Mouse (Mus musculus) CH12.LX (cell line): ENCODE measurements at regions not wholly inside any gene's neighbourhood (a gene's known extent, or its start where the extent isn't known, plus 50 kb on each side); places are given as distances from the start of the nearest gene placed in this dataset.

Experiments
- DNase-seq: peaks from one replicate; pipeline ENCODE4 v3.0.0-alpha.2; 2013; ENCODE audit errors: extremely low read depth
- H3K27ac ChIP-seq: 2 replicates; pipeline ENCODE4 v1.5.1; 2012; ENCODE audit warnings: low read depth, mild to moderate bottlenecking, control low read depth, moderate library complexity; ENCODE audit not compliant: insufficient read depth
- H3K27me3 ChIP-seq: replicated peaks from 2 replicates; pipeline ENCODE3; 2012; ENCODE audit warnings: inconsistent platforms
- H3K36me3 ChIP-seq, 2 experiments: replicated peaks in 1 of 2; 2 replicates each; pipeline versions ENCODE3 to v1.6.1; 2012; ENCODE audit warnings: inconsistent platforms in 1 of 2, low read length in 1 of 2, mild to moderate bottlenecking in 1 of 2, mixed read lengths in 1 of 2, moderate library complexity in 1 of 2; ENCODE audit not compliant: control insufficient read depth in 1 of 2, insufficient read depth in 1 of 2
- H3K4me1 ChIP-seq, 2 experiments: 2 replicates each; pipeline ENCODE4 v1.6.1; 2012; ENCODE audit warnings: inconsistent platforms in 1 of 2, moderate library complexity in 1 of 2; ENCODE audit not compliant: insufficient read depth in 2 of 2, control insufficient read depth in 1 of 2
- H3K4me2 ChIP-seq: 2 replicates; pipeline ENCODE4 v1.6.1; 2012; ENCODE audit warnings: low read depth, mild to moderate bottlenecking, control low read depth; ENCODE audit not compliant: poor library complexity, insufficient read depth, severe bottlenecking
- H3K4me3 ChIP-seq, 3 experiments: fragments of 150-350 bp in 1 of 3; sonication (generic) in 1 of 3; replicated peaks in 1 of 3; 2 replicates each; pipeline versions ENCODE3 to v1.5.1; 2011 to 2012; ENCODE audit warnings: low read depth in 2 of 3, low read length in 2 of 3, mild to moderate bottlenecking in 2 of 3, moderate library complexity in 2 of 3, control low read depth in 1 of 3, improper control_type of control experiment in 1 of 3, inconsistent platforms in 1 of 3, mixed read lengths in 1 of 3; ENCODE audit not compliant: poor library complexity in 1 of 3
- H3K79me2 ChIP-seq: replicated peaks from 2 replicates; pipeline ENCODE4 v1.6.1; 2012; ENCODE audit warnings: mild to moderate bottlenecking, moderate library complexity; ENCODE audit not compliant: control insufficient read depth, poor library complexity, insufficient read depth, severe bottlenecking; ENCODE audit errors: extremely low read depth
- H3K9ac ChIP-seq: 2 replicates; pipeline ENCODE4 v1.6.1; 2012; ENCODE audit warnings: low read depth, mild to moderate bottlenecking, control low read depth, moderate library complexity; ENCODE audit not compliant: insufficient read depth
- H3K9me3 ChIP-seq: replicated peaks from 2 replicates; pipeline ENCODE3; 2012; ENCODE audit warnings: low read length, inconsistent platforms, mixed read lengths
- CHD1 ChIP-seq: IDR thresholded peaks from 2 replicates; pipeline ENCODE4 v1.6.1; 2012; ENCODE audit warnings: low read depth, low read length, improper control_type of control experiment, inconsistent platforms
- CHD2 ChIP-seq: IDR thresholded peaks from 2 replicates; pipeline ENCODE4 v1.6.1; 2011; ENCODE audit warnings: low read length, improper control_type of control experiment
- HCFC1 ChIP-seq: IDR thresholded peaks from 2 replicates; pipeline ENCODE4 v1.6.1; 2012; ENCODE audit warnings: low read depth, mild to moderate bottlenecking, inconsistent platforms, low read length, improper control_type of control experiment
- IRF4 ChIP-seq: IDR thresholded peaks from 2 replicates; pipeline ENCODE4 v1.6.1; 2014; ENCODE audit warnings: low read depth, mild to moderate bottlenecking, inconsistent platforms, low read length, improper control_type of control experiment
- JUND ChIP-seq: conservative IDR thresholded peaks from 2 replicates; pipeline ENCODE4 v1.6.1; 2011; ENCODE audit warnings: low read depth, low read length, improper control_type of control experiment
- KAT2A ChIP-seq: IDR thresholded peaks from 2 replicates; pipeline ENCODE4 v1.6.1; 2012; ENCODE audit warnings: low read length, improper control_type of control experiment, inconsistent platforms; ENCODE audit not compliant: insufficient replicate concordance
- MAFK ChIP-seq: IDR thresholded peaks from 2 replicates; pipeline ENCODE4 v1.6.1; 2011; ENCODE audit warnings: low read length, improper control_type of control experiment; ENCODE audit not compliant: insufficient replicate concordance
- MAZ ChIP-seq: IDR thresholded peaks from 2 replicates; pipeline ENCODE4 v1.6.1; 2012; ENCODE audit warnings: low read depth, mild to moderate bottlenecking, inconsistent platforms, low read length, improper control_type of control experiment, moderate library complexity
- MYC ChIP-seq: IDR thresholded peaks from 2 replicates; pipeline ENCODE4 v1.6.1; 2011; ENCODE audit warnings: low read depth, mild to moderate bottlenecking, improper control_type of control experiment, low read length
- NRF1 ChIP-seq: IDR thresholded peaks from 2 replicates; pipeline ENCODE4 v1.6.1; 2014; ENCODE audit warnings: low read depth, mild to moderate bottlenecking, inconsistent platforms, low read length, improper control_type of control experiment, moderate library complexity
- POLR2A ChIP-seq: IDR thresholded peaks from 2 replicates; pipeline ENCODE4 v1.6.1; 2011; ENCODE audit warnings: low read depth, mild to moderate bottlenecking, improper control_type of control experiment, low read length
- RAD21 ChIP-seq: IDR thresholded peaks from 2 replicates; pipeline ENCODE4 v1.6.1; 2011; ENCODE audit warnings: low read depth, mild to moderate bottlenecking, low read length, improper control_type of control experiment, moderate library complexity
- RCOR1 ChIP-seq: conservative IDR thresholded peaks from 2 replicates; pipeline ENCODE4 v1.6.1; 2012; ENCODE audit warnings: low read depth, mild to moderate bottlenecking, inconsistent platforms, low read length, improper control_type of control experiment
- SIN3A ChIP-seq: IDR thresholded peaks from 2 replicates; pipeline ENCODE4 v1.6.1; 2012; ENCODE audit warnings: low read length, improper control_type of control experiment, inconsistent platforms
- SMC3 ChIP-seq: IDR thresholded peaks from 2 replicates; pipeline ENCODE4 v1.6.1; 2011; ENCODE audit warnings: low read depth, low read length, improper control_type of control experiment
- TBP ChIP-seq: conservative IDR thresholded peaks from 2 replicates; pipeline ENCODE4 v1.6.1; 2011; ENCODE audit warnings: low read depth, low read length, improper control_type of control experiment
- UBTF ChIP-seq: IDR thresholded peaks from 2 replicates; pipeline ENCODE4 v1.6.1; 2012; ENCODE audit warnings: low read depth, mild to moderate bottlenecking, inconsistent platforms, low read length, improper control_type of control experiment, moderate library complexity
- USF2 ChIP-seq: conservative IDR thresholded peaks from 2 replicates; pipeline ENCODE4 v1.6.1; 2011; ENCODE audit warnings: low read depth, low read length, improper control_type of control experiment
- ZMIZ1 ChIP-seq: IDR thresholded peaks from 2 replicates; pipeline ENCODE4 v1.6.1; 2012; ENCODE audit warnings: low read depth, mild to moderate bottlenecking, inconsistent platforms, low read length, improper control_type of control experiment
- dilution Hi-C: fragments of 300-500 bp; cut with MboI; formaldehyde crosslinking; loops from 2 replicates; pipeline ENCODE4 v1.14.3; 2020; ENCODE audit warnings: low sequenced_read_pairs; ENCODE audit not compliant: extremely low pct_unique_long_range_greater_than_20kb, extremely low pct_ligation_motif_present
- in situ Hi-C: fragments of 300-500 bp; cut with MboI; formaldehyde crosslinking; loops from 3 replicates; pipeline ENCODE4 v1.14.3; 2019; ENCODE audit warnings: low sequenced_read_pairs, low pct_ligation_motif_present, low pct_unique_long_range_greater_than_20kb, mixed read lengths

DNA sequence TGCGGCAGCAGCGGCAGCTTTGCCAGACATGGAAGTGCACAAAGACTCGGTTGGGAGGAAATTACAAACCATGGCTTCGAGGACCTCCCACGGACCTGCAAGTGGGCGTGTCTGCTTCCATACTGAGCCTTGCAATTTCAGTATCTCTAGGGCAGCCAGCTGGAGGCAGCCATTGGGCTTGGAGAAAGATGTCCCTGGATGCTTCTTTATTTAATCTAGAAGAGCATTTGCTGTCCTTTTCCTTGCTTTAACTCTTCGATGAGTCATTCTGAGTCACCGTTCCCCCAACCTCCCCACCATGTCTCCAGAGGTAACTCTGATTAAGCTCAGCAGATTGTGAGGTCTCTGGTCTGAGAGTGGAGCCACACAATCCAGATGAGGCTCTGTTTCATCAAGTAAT lies 145.8 kb downstream of the Il20rb start:
- Histone ChIP-seq H3K27ac (no peak overlapping the region), H3K4me1 (0 out of 4 replicates have a peak, but pooled peaks cover 0 to 2% of the 10 kb centered on the region in 2 experiments), H3K27me3 (peaks cover 35% of the 10 kb centered on the region), H3K9ac (no peak overlapping the region), H3K4me2 (no peak overlapping the region), H3K9me3 (no peaks in the 10 kb centered on the region), H3K79me2 (no peaks in the 10 kb centered on the region), H3K36me3 (no peaks in the 10 kb centered on the region), H3K4me3 (no peak overlapping the region)
- DNase-seq, result no peak
- in situ Hi-C loops, result no loop called here
- dilution Hi-C loops, result no loop called here
- TF ChIP-seq RCOR1 (no peak), SIN3A (no peak), MYC (no peak), CHD1 (no peak), NRF1 (no peak), RAD21 (no peak), HCFC1 (no peak), JUND (no peak), TBP (no peak), SMC3 (no peak)

DNA sequence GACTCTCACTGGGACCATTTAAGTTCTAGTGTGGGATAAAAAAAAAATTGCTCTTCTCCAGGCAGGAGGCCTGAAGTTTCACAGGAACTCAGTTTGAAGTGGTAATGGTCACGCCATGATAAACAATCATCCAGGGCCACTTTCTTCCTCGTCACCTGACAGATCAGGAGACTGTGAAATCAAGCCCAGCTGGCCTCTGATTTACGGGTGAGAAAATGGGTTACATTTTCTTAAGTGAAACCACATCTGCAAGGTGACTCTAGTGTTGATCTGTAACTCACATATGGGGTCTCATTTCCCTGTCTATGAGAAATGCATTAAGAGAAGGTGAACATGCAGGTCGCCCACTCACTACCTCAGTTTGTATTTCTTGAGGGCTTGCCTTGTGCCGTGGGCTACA lies 178.8 kb downstream of the Il20rb start:
- dilution Hi-C loops, result no loop called here
- no peaks in the 10 kb centered on the region for H3K36me3 ChIP-seq
- no peak for TF ChIP-seq UBTF
- no peak for TF ChIP-seq POLR2A
- TF ChIP-seq USF2, result no peak
- TF ChIP-seq MAFK, result no peak
- TF ChIP-seq TBP, result no peak
- no peak for TF ChIP-seq ZMIZ1
- no peak for TF ChIP-seq KAT2A
- no peak for TF ChIP-seq MAZ
- no peak for TF ChIP-seq CHD2
- no peak for TF ChIP-seq IRF4
- no peaks in the 10 kb centered on the region for H3K4me1 ChIP-seq
- H3K27ac ChIP-seq, result no peak overlapping the region
- no peaks in the 10 kb centered on the region for H3K9me3 ChIP-seq
- no peaks in the 10 kb centered on the region for H3K79me2 ChIP-seq
- H3K4me2 ChIP-seq, result no peak overlapping the region
- peaks cover 78% of the 10 kb centered on the region for H3K27me3 ChIP-seq
- H3K9ac ChIP-seq, result no peak overlapping the region
- in situ Hi-C loops, result no loop called here
- no peak overlapping the region for H3K4me3 ChIP-seq
- DNase-seq, result no peak
